Mouse (Mus musculus): ENCODE results near the gene Trmt112.

The Trmt112 gene

GRCm38 (mm10) chr19:6925611-6926329, 16.3 kb downstream of the Trmt112 start:
- DNase-seq (ENCODE audit: low spot score): no peak

DNA sequence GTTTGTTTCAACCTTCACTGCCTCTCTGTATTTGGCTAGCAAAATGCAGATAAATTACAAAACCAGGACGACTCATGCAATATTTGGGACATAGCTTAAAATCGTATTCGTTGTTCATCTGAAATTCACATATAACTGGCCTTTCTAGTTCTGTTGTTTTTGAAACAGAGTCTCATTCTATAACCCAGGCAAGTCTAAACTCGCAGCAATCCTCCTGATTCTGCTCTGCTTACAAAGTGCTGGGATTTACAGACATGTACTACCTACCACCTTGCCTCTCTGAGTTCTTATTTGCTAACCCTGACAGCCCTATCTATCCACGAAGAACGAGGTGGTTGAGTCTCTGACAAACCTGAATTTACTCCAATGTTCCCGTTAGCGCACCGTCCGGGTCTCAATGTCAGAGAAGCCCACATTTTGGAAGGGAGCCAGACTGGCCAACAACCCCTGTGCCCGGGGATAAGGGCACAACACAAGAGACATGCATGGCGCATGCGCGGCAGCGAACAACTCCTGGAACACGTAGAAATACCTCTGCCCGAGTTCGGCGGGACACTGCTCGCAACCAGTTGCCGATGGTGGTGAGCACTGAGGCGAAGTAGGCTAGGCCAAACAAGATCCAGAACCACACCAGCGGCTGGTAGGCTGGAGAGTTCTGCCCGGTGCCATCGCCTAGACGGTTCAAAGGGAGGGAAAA, 17.2 kb downstream of the Trmt112 start:
- peak; percentile 37 for DNase-seq (ENCODE audit: low spot score)

DNA sequence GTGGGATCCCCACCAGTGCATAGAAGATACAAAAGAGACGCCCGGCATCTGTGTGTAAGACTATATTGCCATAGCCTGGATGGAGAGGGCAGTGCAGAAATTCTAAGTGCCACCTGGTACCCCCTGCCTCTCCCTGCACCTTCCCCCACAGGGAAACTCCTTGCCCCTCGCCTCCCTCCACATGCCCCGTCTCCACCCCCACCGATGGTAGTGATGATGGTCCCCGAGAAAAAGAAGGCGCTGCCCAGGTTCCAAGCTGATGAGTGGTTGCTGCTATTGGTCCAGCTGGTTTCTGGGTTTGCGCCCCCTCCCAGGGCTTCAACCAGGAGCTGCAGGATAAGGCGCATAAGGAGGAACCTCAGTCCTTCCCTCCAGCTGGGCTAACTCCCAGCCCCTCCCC, 18.6 kb downstream of the Trmt112 start:
- DNase-seq (ENCODE audit: low spot score): no peak

- no peak for DNase-seq (ENCODE audit: low spot score)
Observed at GRCm38 (mm10) chr19:6931002-6931401, 21.5 kb downstream of the Trmt112 start.

GRCm38 (mm10) chr19:6932018-6932417, 22.5 kb downstream of the Trmt112 start:
- no peak for DNase-seq (ENCODE audit: low spot score)

DNA sequence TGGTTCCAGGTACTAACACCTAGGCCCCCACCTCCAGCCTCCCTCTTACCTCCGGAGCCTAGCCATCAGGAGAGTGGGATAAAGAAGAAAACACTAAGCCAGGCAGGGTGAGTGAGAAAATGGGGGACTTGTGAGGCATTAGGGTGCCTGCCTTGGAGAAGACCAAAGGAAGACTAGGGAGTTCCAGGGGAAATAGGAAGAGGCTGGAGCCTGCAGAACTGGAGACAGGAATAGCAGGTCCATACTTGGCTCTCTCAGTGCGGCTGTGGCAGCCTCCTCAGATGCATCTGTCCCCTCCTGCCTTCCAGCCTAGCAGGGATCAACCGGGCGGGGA, 23.6 kb downstream of the Trmt112 start:
- no peak for DNase-seq (ENCODE audit: low spot score)

- no peak for DNase-seq (ENCODE audit: low spot score)
Observed at GRCm38 (mm10) chr19:6933436-6934194, 24.1 kb downstream of the Trmt112 start.

- DNase-seq (ENCODE audit: low spot score): no peak
Observed at GRCm38 (mm10) chr19:6934195-6934977, 24.9 kb downstream of the Trmt112 start, which contains the start of gene Kcnk4. Gene Kcnk4, minus strand, starts transcription at chr19:6934515.

DNA sequence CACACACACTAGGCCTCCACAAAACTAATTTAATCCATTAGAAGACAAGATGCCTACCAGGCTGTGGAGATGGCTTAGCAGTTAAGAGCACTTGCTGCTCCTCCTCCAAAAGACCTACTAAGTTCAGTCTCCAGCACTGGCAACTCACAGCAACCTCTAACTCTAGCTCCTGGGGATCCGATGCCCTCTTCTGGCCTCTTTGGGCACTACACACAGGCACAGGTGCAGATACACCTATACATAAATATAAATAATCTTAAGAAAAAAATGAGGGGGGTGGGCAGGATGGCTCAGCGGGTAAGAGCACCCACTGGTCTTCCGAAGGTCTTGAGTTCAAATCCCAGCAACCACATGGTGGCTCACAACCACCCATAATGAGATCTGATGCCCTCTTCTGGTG, 26.8 kb downstream of the Trmt112 start:
- DNase-seq (ENCODE audit: low spot score): no peak

- no peak for DNase-seq (ENCODE audit: low spot score)
Observed at GRCm38 (mm10) chr19:6937541-6938465, 28.3 kb downstream of the Trmt112 start.

DNA sequence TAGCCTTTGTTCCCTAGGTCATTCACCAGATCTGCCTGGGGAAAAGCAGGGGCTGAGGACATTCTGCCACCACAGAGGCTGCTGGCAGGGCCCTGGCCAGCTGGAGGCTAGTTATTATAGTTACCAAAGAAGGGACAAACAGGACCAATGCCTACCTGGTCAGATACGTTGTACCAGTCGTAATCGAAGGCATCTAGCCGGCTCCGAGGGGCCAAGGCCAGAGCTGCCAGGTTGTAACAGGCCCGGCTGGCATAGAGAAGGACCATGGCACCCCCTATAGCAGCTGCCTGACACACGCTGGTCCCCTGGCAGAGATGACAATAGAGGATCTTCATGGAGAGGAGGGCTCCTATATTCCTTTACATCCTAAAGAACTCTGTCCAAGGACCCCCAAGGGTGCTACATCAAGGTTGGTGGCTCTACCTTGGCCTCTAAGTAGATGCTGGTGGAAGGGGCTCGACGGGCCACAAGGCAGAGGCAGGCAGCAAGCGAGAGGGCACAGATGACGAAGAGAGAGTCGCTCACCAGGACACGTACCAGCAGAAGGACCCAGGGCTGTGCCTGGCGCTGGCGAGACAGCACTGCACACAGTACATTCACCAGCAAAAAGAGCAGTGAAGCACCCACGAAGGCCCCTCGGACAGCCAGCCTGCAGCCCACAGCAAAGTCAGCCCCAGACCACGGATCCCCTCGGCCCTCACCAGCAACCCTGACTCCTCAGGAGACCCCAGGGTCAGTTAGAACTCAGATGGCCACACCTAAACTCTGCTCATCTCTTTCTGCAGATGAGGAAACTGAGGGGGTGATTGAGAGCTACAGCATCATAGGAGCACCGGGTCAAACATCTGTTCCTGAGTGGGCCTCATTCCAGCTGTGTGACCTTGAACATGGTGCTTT, 29.9 kb downstream of the Trmt112 start:
- no peak for DNase-seq (ENCODE audit: low spot score)

- DNase-seq (ENCODE audit: low spot score): no peak
Observed at GRCm38 (mm10) chr19:6940396-6941351, 31.2 kb downstream of the Trmt112 start.

- DNase-seq (ENCODE audit: low spot score): peak; percentile 94
Observed at GRCm38 (mm10) chr19:6941372-6942248, 32.1 kb downstream of the Trmt112 start, which contains the start of gene Bad. Gene Bad, plus strand, starts transcription at chr19:6941861.

GRCm38 (mm10) chr19:6942249-6942691, 32.8 kb downstream of the Trmt112 start, which contains the start of gene Gpr137:
Gene Gpr137, minus strand, starts transcription at chr19:6942480.
- peak; percentile 95 for DNase-seq (ENCODE audit: low spot score)

- DNase-seq (ENCODE audit: low spot score): no peak
Observed at GRCm38 (mm10) chr19:6942764-6943163, 33.3 kb downstream of the Trmt112 start.

GRCm38 (mm10) chr19:6943709-6944108, 34.2 kb downstream of the Trmt112 start:
- no peak for DNase-seq (ENCODE audit: low spot score)

DNA sequence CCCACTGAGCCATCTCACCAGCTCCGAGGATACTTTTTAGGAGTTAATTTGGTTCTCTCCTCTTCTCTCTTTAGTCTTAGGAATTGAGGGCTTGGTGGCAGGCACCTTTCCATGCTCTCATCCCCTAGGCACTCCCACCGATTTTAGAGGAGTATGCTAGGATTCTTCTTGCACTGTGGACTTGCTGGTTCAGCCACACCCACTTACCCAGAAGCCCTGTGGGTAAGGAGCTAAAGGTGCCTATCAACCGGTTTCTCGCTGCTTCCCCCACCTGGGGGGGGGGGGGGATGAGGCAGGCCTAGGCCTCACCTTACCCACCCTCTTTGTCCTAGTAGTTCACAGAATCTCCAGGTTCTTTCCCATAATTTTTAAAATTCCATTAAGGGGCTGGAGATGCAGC, 38.2 kb downstream of the Trmt112 start:
- no peak for DNase-seq (ENCODE audit: low spot score)

- DNase-seq (ENCODE audit: low spot score): no peak
Observed at GRCm38 (mm10) chr19:6948186-6948585, 38.7 kb downstream of the Trmt112 start.
